Mouse (Mus musculus) olfactory bulb, adult 2 months (tissue): ENCODE results near the gene Lrrc28.

Experiments
- CTCF ChIP-seq: fragments of 200-500 bp; IDR thresholded peaks from 2 replicates; pipeline ENCODE4 v1.5.1; 2012; ENCODE audit warnings: low read depth, mild to moderate bottlenecking, low read length, moderate library complexity; ENCODE audit not compliant: insufficient read depth
- POLR2A ChIP-seq: fragments of 200-500 bp; IDR thresholded peaks from 2 replicates; pipeline ENCODE4 v1.6.1; 2012; ENCODE audit warnings: mild to moderate bottlenecking, low read depth, low read length, moderate library complexity; ENCODE audit not compliant: insufficient read depth

GRCm38 (mm10) chr7:67644291-67644690, 777 bp downstream of the Lrrc28 start:
- no peak for TF ChIP-seq CTCF
- TF ChIP-seq POLR2A: no peak
